Mouse (Mus musculus) intestine, embryonic 14.5 days (tissue): ENCODE measurements around the gene Tsen54. TPM values are rescaled to one million over a fixed set of nuclear protein-coding genes. Genes with fewer than 3 reads are reported as not detected.

Experiments
- microRNA-seq: library from miRNA; unstranded; fragments of <30 nt; microRNA quantifications from one replicate; pipeline ENCODE4, GENCODE M21; 2016
- polyA plus RNA-seq: library from polyadenylated mRNA; unstranded; fragments of >200 nt; fragmentation: Nextera tagmentation; extraction: Ambion mirVana; gene quantifications from 2 replicates; pipeline ENCODE4 v1.2.1, GENCODE M21; 2014

Gene Tsen54
- polyA plus RNA-seq, 1 experiment from 2014 or later: 30.7 TPM

Small RNA genes lying within 50 kb of the gene (microRNA-seq; reads per million reads assigned to microRNA genes)
- 0.25 reads per million for gene Mir5621

Other genes starting within 250 kb of the Tsen54 start
- gene Mrps7, start 210.8 kb upstream of the Tsen54 start, polyA plus RNA-seq: 94.0 and 105 TPM in 2 replicates
- 19.2 and 20.8 TPM in 2 replicates for gene Gga3, start 210.7 kb upstream of the Tsen54 start, polyA plus RNA-seq
- gene Mif4gd, start 201.8 kb upstream of the Tsen54 start, polyA plus RNA-seq: 26.2 and 28.3 TPM in 2 replicates
- gene Slc25a19, start 186.4 kb upstream of the Tsen54 start, polyA plus RNA-seq: 23.3 and 26.4 TPM in 2 replicates
- 39.4 and 52.3 TPM in 2 replicates for gene Grb2, start 106.1 kb upstream of the Tsen54 start, polyA plus RNA-seq
- 14.6 and 15.7 TPM in 2 replicates for gene Tmem94, start 49.3 kb upstream of the Tsen54 start, polyA plus RNA-seq
- 14.9 and 15.3 TPM in 2 replicates for gene Caskin2, start 1.1 kb upstream of the Tsen54 start, polyA plus RNA-seq
- 46.3 and 59.2 TPM in 2 replicates for gene Llgl2, start 9.3 kb downstream of the Tsen54 start, polyA plus RNA-seq
- 32.9 and 44.8 TPM in 2 replicates for gene Myo15b, start 43.7 kb downstream of the Tsen54 start, polyA plus RNA-seq
- gene Smim5, start 85.2 kb downstream of the Tsen54 start, polyA plus RNA-seq: 1.1 and 2.5 TPM in 2 replicates
- 16.9 and 24.5 TPM in 2 replicates for gene Smim6, start 97.3 kb downstream of the Tsen54 start, polyA plus RNA-seq
- gene Sap30bp, start 118.6 kb downstream of the Tsen54 start, polyA plus RNA-seq: 37.3 and 38.6 TPM in 2 replicates
- 18.5 and 20.7 TPM in 2 replicates for gene Recql5, start 118.8 kb downstream of the Tsen54 start, polyA plus RNA-seq
- gene Itgb4, start 160.0 kb downstream of the Tsen54 start, polyA plus RNA-seq: 4.8 and 5.5 TPM in 2 replicates
- gene Galk1, start 198.0 kb downstream of the Tsen54 start, polyA plus RNA-seq: 235 and 236 TPM in 2 replicates
- gene H3f3b, start 213.2 kb downstream of the Tsen54 start, polyA plus RNA-seq: 1,654 and 1,734 TPM in 2 replicates
- 29.8 and 34.5 TPM in 2 replicates for gene Unk, start 215.6 kb downstream of the Tsen54 start, polyA plus RNA-seq